Mouse (Mus musculus): Measurements from ENCODE around the gene Scd4. TPM values are rescaled to one million over a fixed set of nuclear protein-coding genes. Genes with fewer than 3 reads are reported as not detected.
"Not testable (repeated sequence)": the region's sequence is repeated elsewhere in the genome, so short reads cannot be mapped to it uniquely, and the experiment has no call there.

The Scd4 gene
- polyA plus RNA-seq, 1 experiment = 0.20 TPM

- Histone ChIP-seq H3K27ac (ENCODE audit: insufficient read depth, low read length) (no peak overlapping the region), H3K4me1 (ENCODE audit: control insufficient read depth, insufficient read depth, insufficient read length) (peaks cover 4% of the 10 kb centered on the region; the same call in 1 of the 2 replicates), H3K36me3 (ENCODE audit: control insufficient read depth, insufficient read depth, low read length) (no peaks in the 10 kb centered on the region), H3K4me3 (ENCODE audit: extremely low read depth, insufficient read depth, insufficient read length) (no peak overlapping the region), H3K27me3 (ENCODE audit: control insufficient read depth, insufficient read depth, low read length) (no peaks in the 10 kb centered on the region)
- 90% methylated on average over 5 of the region's 5 CpGs for WGBS
- no peak for DNase-seq (ENCODE audit: low read depth in 1 of 2, low spot score in 2 of 2)
- no peak for TF ChIP-seq CTCF (IDR thresholded peaks at IDR 0.05; ENCODE audit: extremely low read depth, insufficient read depth, insufficient read length, insufficient replicate concordance)
- no peak for TF ChIP-seq POLR2A (IDR thresholded peaks at IDR 0.05; ENCODE audit: low read depth, low read length)
Measured at GRCm38 (mm10) chr19:44316752-44317315, 16.1 kb upstream of the Scd4 start.

GRCm38 (mm10) chr19:44317391-44317790, 15.5 kb upstream of the Scd4 start:
- no peak for DNase-seq (ENCODE audit: low read depth in 1 of 2, low spot score in 2 of 2)
- H3K36me3 ChIP-seq (ENCODE audit: control insufficient read depth, insufficient read depth, low read length) = no peaks in the 10 kb centered on the region
- no peak overlapping the region for H3K27ac ChIP-seq (ENCODE audit: insufficient read depth, low read length)
- 39% methylated on average over 4 of the region's 5 CpGs for WGBS
- H3K27me3 ChIP-seq (ENCODE audit: control insufficient read depth, insufficient read depth, low read length) = no peaks in the 10 kb centered on the region
- no peak for TF ChIP-seq CTCF (IDR thresholded peaks at IDR 0.05; ENCODE audit: extremely low read depth, insufficient read depth, insufficient read length, insufficient replicate concordance)
- TF ChIP-seq POLR2A (IDR thresholded peaks at IDR 0.05; ENCODE audit: low read depth, low read length) = no peak
- peaks cover 4% of the 10 kb centered on the region; the same call in 1 of the 2 replicates for H3K4me1 ChIP-seq (ENCODE audit: control insufficient read depth, insufficient read depth, insufficient read length)
- H3K4me3 ChIP-seq (ENCODE audit: extremely low read depth, insufficient read depth, insufficient read length) = no peak overlapping the region

- H3K27ac ChIP-seq (ENCODE audit: insufficient read depth, low read length) = no peak overlapping the region
- peaks cover 4% of the 10 kb centered on the region; the same call in 1 of the 2 replicates for H3K4me1 ChIP-seq (ENCODE audit: control insufficient read depth, insufficient read depth, insufficient read length)
- TF ChIP-seq POLR2A (IDR thresholded peaks at IDR 0.05; ENCODE audit: low read depth, low read length) = no peak
- no peak for TF ChIP-seq CTCF (IDR thresholded peaks at IDR 0.05; ENCODE audit: extremely low read depth, insufficient read depth, insufficient read length, insufficient replicate concordance)
- no peaks in the 10 kb centered on the region for H3K36me3 ChIP-seq (ENCODE audit: control insufficient read depth, insufficient read depth, low read length)
- no peak for DNase-seq (ENCODE audit: low read depth in 1 of 2, low spot score in 2 of 2)
- H3K27me3 ChIP-seq (ENCODE audit: control insufficient read depth, insufficient read depth, low read length) = no peaks in the 10 kb centered on the region
- no peak overlapping the region for H3K4me3 ChIP-seq (ENCODE audit: extremely low read depth, insufficient read depth, insufficient read length)
Measured at GRCm38 (mm10) chr19:44318545-44318944, 14.3 kb upstream of the Scd4 start.

- Histone ChIP-seq H3K4me3 (ENCODE audit: extremely low read depth, insufficient read depth, insufficient read length) (no peak overlapping the region), H3K36me3 (ENCODE audit: control insufficient read depth, insufficient read depth, low read length) (no peaks in the 10 kb centered on the region), H3K27ac (ENCODE audit: insufficient read depth, low read length) (no peak overlapping the region), H3K27me3 (ENCODE audit: control insufficient read depth, insufficient read depth, low read length) (no peaks in the 10 kb centered on the region), H3K4me1 (ENCODE audit: control insufficient read depth, insufficient read depth, insufficient read length) (no peaks in the 10 kb centered on the region)
- WGBS = 92% methylated on average over 3 of the region's 3 CpGs
- TF ChIP-seq POLR2A (IDR thresholded peaks at IDR 0.05; ENCODE audit: low read depth, low read length) (no peak), CTCF (IDR thresholded peaks at IDR 0.05; ENCODE audit: extremely low read depth, insufficient read depth, insufficient read length, insufficient replicate concordance) (no peak)
- DNase-seq (ENCODE audit: low read depth in 1 of 2, low spot score in 2 of 2) = no peak
Measured at GRCm38 (mm10) chr19:44320316-44320715, 12.6 kb upstream of the Scd4 start.

- Histone ChIP-seq H3K27me3 (ENCODE audit: control insufficient read depth, insufficient read depth, low read length) (no peaks in the 10 kb centered on the region), H3K27ac (ENCODE audit: insufficient read depth, low read length) (no peak overlapping the region), H3K36me3 (ENCODE audit: control insufficient read depth, insufficient read depth, low read length) (no peaks in the 10 kb centered on the region), H3K4me3 (ENCODE audit: extremely low read depth, insufficient read depth, insufficient read length) (no peak overlapping the region), H3K4me1 (ENCODE audit: control insufficient read depth, insufficient read depth, insufficient read length) (no peaks in the 10 kb centered on the region)
- 71% methylated on average over 4 of the region's 4 CpGs for whole genome bisulfite sequencing
- no peak for DNase-seq (ENCODE audit: low read depth in 1 of 2, low spot score in 2 of 2)
- TF ChIP-seq CTCF (IDR thresholded peaks at IDR 0.05; ENCODE audit: extremely low read depth, insufficient read depth, insufficient read length, insufficient replicate concordance) (no peak), POLR2A (IDR thresholded peaks at IDR 0.05; ENCODE audit: low read depth, low read length) (no peak)
Measured at GRCm38 (mm10) chr19:44321201-44321600, 11.7 kb upstream of the Scd4 start.

- no peak overlapping the region for H3K27ac ChIP-seq (ENCODE audit: insufficient read depth, low read length)
- TF ChIP-seq CTCF (IDR thresholded peaks at IDR 0.05; ENCODE audit: extremely low read depth, insufficient read depth, insufficient read length, insufficient replicate concordance) (no peak), POLR2A (IDR thresholded peaks at IDR 0.05; ENCODE audit: low read depth, low read length) (no peak)
- no peaks in the 10 kb centered on the region for H3K36me3 ChIP-seq (ENCODE audit: control insufficient read depth, insufficient read depth, low read length)
- 88% methylated on average over 2 of the region's 2 CpGs for WGBS
- no peaks in the 10 kb centered on the region for H3K4me1 ChIP-seq (ENCODE audit: control insufficient read depth, insufficient read depth, insufficient read length)
- H3K27me3 ChIP-seq (ENCODE audit: control insufficient read depth, insufficient read depth, low read length) = no peaks in the 10 kb centered on the region
- H3K4me3 ChIP-seq (ENCODE audit: extremely low read depth, insufficient read depth, insufficient read length) = no peak overlapping the region
- no peak for DNase-seq (ENCODE audit: low read depth in 1 of 2, low spot score in 2 of 2)
Measured at GRCm38 (mm10) chr19:44321631-44322030, 11.3 kb upstream of the Scd4 start.

GRCm38 (mm10) chr19:44329566-44329965, 3.3 kb upstream of the Scd4 start:
- TF ChIP-seq POLR2A (IDR thresholded peaks at IDR 0.05; ENCODE audit: low read depth, low read length) (no peak), CTCF (IDR thresholded peaks at IDR 0.05; ENCODE audit: extremely low read depth, insufficient read depth, insufficient read length, insufficient replicate concordance) (no peak)
- no peaks in the 10 kb centered on the region for H3K36me3 ChIP-seq (ENCODE audit: control insufficient read depth, insufficient read depth, low read length)
- H3K27ac ChIP-seq (ENCODE audit: insufficient read depth, low read length) = no peak overlapping the region
- DNase-seq (ENCODE audit: low read depth in 1 of 2, low spot score in 2 of 2) = no peak
- H3K4me1 ChIP-seq (ENCODE audit: control insufficient read depth, insufficient read depth, insufficient read length) = no peaks in the 10 kb centered on the region
- H3K4me3 ChIP-seq (ENCODE audit: extremely low read depth, insufficient read depth, insufficient read length) = no peak overlapping the region
- WGBS = 95% methylated on average over 2 of the region's 2 CpGs
- H3K27me3 ChIP-seq (ENCODE audit: control insufficient read depth, insufficient read depth, low read length) = no peaks in the 10 kb centered on the region

GRCm38 (mm10) chr19:44331128-44331527, 1.8 kb upstream of the Scd4 start:
- not testable (repeated sequence) for DNase-seq (ENCODE audit: low read depth in 1 of 2, low spot score in 2 of 2); H3K4me3 ChIP-seq (ENCODE audit: extremely low read depth, insufficient read depth, insufficient read length); H3K4me1 ChIP-seq (ENCODE audit: control insufficient read depth, insufficient read depth, insufficient read length); H3K36me3 ChIP-seq (ENCODE audit: control insufficient read depth, insufficient read depth, low read length); H3K27me3 ChIP-seq (ENCODE audit: control insufficient read depth, insufficient read depth, low read length); H3K27ac ChIP-seq (ENCODE audit: insufficient read depth, low read length)
- WGBS = 94% methylated on average over 1 of the region's 1 CpGs
